Mouse (Mus musculus): ENCODE measurements around the gene Krtap28-10.

- no peak for TF ChIP-seq CTCF (IDR thresholded peaks at IDR 0.05; ENCODE audit: extremely low read depth, insufficient read length, insufficient replicate concordance, low read depth, low read length)
- no peak for TF ChIP-seq POLR2A (IDR thresholded peaks at IDR 0.05; ENCODE audit: low read depth, low read length)
Observed at GRCm38 (mm10) chr1:83042380-83042779, at the start of gene Krtap28-10.
